Mouse (Mus musculus): ENCODE measurements around the gene Numbl. TPM values are rescaled to one million over a fixed set of nuclear protein-coding genes. Genes with fewer than 3 reads are reported as not detected.

Numbl gene
- polyA plus RNA-seq, 1 experiment, result 28.8 TPM

DNA sequence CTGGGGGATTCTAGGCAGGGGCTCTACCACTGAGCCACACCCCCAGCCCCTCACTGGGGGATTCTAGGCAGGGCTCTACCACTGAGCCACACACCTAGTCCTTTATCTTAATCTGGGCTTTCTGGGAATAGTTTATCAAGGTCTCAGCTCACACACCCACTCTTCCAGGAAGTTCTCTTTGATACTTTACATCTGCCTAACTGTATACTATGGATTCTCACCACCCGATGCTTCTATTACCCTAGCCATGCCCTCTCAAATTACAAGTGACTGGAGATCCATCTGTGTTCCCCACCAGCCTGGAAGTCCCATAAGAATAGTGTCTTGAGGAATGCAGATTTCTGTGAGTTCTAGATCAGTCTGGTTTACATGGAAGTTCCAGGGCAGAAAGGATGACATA, 35.7 kb upstream of the Numbl start:
- H3K27me3 ChIP-seq (ENCODE audit: control insufficient read depth, insufficient read depth, insufficient read length), result no peaks in the 10 kb centered on the region
- TF ChIP-seq POLR2AphosphoS2 (IDR thresholded peaks at IDR 0.05; ENCODE audit: insufficient read length, low read depth) (no peak), E2F4 (IDR thresholded peaks at IDR 0.05; ENCODE audit: insufficient read depth) (no peak), CEBPB (IDR thresholded peaks at IDR 0.05; ENCODE audit: insufficient read depth, poor library complexity, severe bottlenecking) (no peak), REST (IDR thresholded peaks at IDR 0.05; ENCODE audit: insufficient read depth, insufficient read length) (no peak), MYOG (IDR thresholded peaks at IDR 0.05; ENCODE audit: control insufficient read depth in 1 of 3, insufficient read depth in 1 of 3, insufficient read length in 2 of 3, low read depth in 2 of 3) (no peak)
- no peaks in the 10 kb centered on the region for H3K36me3 ChIP-seq (ENCODE audit: control insufficient read depth, insufficient read depth)
- no peak overlapping the region for H3K4me3 ChIP-seq
- H3K79me2 ChIP-seq (ENCODE audit: control insufficient read depth, insufficient read depth), result peaks cover 30% of the 10 kb centered on the region
- H3ac ChIP-seq (ENCODE audit: control insufficient read depth, insufficient read length), result no peak overlapping the region
- no peak overlapping the region for H3K4me2 ChIP-seq (ENCODE audit: low read depth)

DNA sequence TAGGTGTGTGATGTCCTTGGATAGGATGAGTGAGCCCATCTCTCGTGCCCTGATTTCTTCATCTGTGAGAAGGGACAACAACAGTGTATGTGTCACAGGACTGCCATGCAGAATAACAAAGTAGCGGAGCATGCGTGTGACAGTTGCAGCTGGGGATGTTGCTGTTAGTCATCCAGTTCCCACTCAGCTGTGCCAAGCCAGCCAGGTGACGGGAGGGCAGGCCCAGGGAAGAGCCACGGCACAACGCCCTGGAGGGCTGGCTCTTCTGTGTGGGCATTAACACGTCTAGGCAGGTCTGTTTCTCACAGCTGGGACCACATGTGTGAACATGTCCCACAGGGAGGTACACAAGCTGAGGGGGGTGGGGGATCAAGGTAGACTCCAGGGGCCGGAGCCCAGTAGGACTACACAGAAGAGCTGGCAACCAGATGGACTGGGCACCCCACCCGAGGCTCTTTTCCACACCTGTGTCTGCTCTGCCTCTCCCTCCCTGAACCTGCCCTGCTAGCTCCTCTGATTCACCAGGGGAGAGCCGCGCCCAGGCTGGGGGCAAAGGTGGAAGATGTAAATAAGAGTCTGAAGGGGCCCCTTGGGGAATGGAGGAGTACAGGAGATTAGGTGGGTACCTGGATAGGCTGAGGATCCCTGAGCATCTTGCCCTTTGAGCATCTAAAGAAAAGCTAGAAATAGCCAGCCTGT, 33.2 kb upstream of the Numbl start:
- Histone ChIP-seq H3ac (ENCODE audit: control insufficient read depth, insufficient read length) (no peak overlapping the region), H3K36me3 (ENCODE audit: control insufficient read depth, insufficient read depth) (no peaks in the 10 kb centered on the region), H3K79me2 (ENCODE audit: control insufficient read depth, insufficient read depth) (peaks cover 35% of the 10 kb centered on the region), H3K4me3 (peak overlapping the region; percentile 67), H3K4me2 (ENCODE audit: low read depth) (peak overlapping the region; percentile 95), H3K27me3 (ENCODE audit: control insufficient read depth, insufficient read depth, insufficient read length) (no peaks in the 10 kb centered on the region)
- TF ChIP-seq MYOD1 (IDR thresholded peaks at IDR 0.05; ENCODE audit: control insufficient read depth in 1 of 3, insufficient read length in 2 of 3, low read depth in 2 of 3) (peak in 1 of 3 experiments; percentile 61), TCF3 (IDR thresholded peaks at IDR 0.05; ENCODE audit: insufficient read length, low read depth) (no peak), CEBPB (IDR thresholded peaks at IDR 0.05; ENCODE audit: insufficient read depth, poor library complexity, severe bottlenecking) (no peak), MYOG (IDR thresholded peaks at IDR 0.05; ENCODE audit: control insufficient read depth in 1 of 3, insufficient read depth in 1 of 3, insufficient read length in 2 of 3, low read depth in 2 of 3) (peak in 1 of 3 experiments; percentile 55)

DNA sequence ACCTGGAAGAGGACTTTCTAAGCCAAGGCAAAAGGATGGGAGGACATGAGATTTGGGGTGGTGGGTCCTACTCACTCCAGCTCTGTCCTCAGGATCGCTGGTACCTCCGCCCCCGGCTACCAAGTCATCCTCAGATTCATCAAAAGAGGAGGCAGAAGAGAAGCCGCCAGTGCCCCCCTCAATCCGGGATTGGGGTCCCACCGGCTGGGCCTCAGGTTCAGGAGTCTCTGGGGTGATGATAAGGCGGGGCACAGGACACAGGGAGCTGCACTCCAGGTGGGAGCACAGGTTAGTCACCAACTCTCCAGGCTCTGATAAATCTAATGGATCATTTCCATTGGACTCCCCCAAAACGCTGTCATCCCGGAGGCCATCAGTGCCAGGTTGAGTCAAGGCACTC, 31.0 kb upstream of the Numbl start:
- H3K27me3 ChIP-seq (ENCODE audit: control insufficient read depth, insufficient read depth, insufficient read length), result no peaks in the 10 kb centered on the region
- TF ChIP-seq POLR2AphosphoS2 (IDR thresholded peaks at IDR 0.05; ENCODE audit: insufficient read length, low read depth), result no peak
- TF ChIP-seq USF1 (IDR thresholded peaks at IDR 0.05; ENCODE audit: low read depth), result no peak
- TF ChIP-seq MYOG (IDR thresholded peaks at IDR 0.05; ENCODE audit: control insufficient read depth in 1 of 3, insufficient read depth in 1 of 3, insufficient read length in 2 of 3, low read depth in 2 of 3), result no peak
- no peak for TF ChIP-seq MYOD1 (IDR thresholded peaks at IDR 0.05; ENCODE audit: control insufficient read depth in 1 of 3, insufficient read length in 2 of 3, low read depth in 2 of 3)
- TF ChIP-seq SRF (IDR thresholded peaks at IDR 0.05; ENCODE audit: control insufficient read depth, insufficient read length, low read depth), result no peak
- TF ChIP-seq REST (IDR thresholded peaks at IDR 0.05; ENCODE audit: insufficient read depth, insufficient read length), result no peak
- no peak for TF ChIP-seq POLR2A (IDR thresholded peaks at IDR 0.05; ENCODE audit: insufficient read length, low read depth)
- no peak for TF ChIP-seq MAX (IDR thresholded peaks at IDR 0.05; ENCODE audit: low read depth)
- no peak for TF ChIP-seq CEBPB (IDR thresholded peaks at IDR 0.05; ENCODE audit: insufficient read depth, poor library complexity, severe bottlenecking)
- H3K4me3 ChIP-seq, result peak overlapping the region; percentile 67
- peak overlapping the region; percentile 80 for H3ac ChIP-seq (ENCODE audit: control insufficient read depth, insufficient read length)
- H3K36me3 ChIP-seq (ENCODE audit: control insufficient read depth, insufficient read depth), result no peaks in the 10 kb centered on the region
- H3K4me2 ChIP-seq (ENCODE audit: low read depth), result peak overlapping the region; percentile 95
- H3K79me2 ChIP-seq (ENCODE audit: control insufficient read depth, insufficient read depth), result peaks cover 35% of the 10 kb centered on the region

DNA sequence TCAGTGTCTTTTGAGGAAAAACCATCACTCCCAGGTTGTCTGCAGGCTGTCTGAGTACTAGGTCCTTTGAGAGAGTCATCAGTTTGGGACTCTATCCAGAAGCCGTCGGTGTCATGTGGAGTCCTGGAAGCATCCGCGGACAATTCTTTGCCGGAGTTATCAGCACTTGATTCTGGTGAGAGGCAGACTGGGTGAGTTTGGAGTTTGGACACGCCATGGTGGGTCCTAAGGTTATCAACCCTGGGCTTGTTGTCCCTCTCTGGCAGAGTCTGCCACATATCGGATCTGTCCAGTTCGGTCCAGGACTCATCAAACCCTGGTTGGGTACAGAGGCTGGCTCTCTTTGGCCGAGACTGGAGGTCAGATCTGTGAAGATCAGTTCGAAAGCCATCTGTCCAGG, 30.6 kb upstream of the Numbl start:
- no peaks in the 10 kb centered on the region for H3K36me3 ChIP-seq (ENCODE audit: control insufficient read depth, insufficient read depth)
- H3K4me2 ChIP-seq (ENCODE audit: low read depth), result peak overlapping the region; percentile 95
- H3ac ChIP-seq (ENCODE audit: control insufficient read depth, insufficient read length), result peak overlapping the region; percentile 80
- TF ChIP-seq REST (IDR thresholded peaks at IDR 0.05; ENCODE audit: insufficient read depth, insufficient read length) (no peak), TCF12 (IDR thresholded peaks at IDR 0.05; ENCODE audit: insufficient read depth, poor library complexity, severe bottlenecking) (no peak), MYOD1 (IDR thresholded peaks at IDR 0.05; ENCODE audit: control insufficient read depth in 1 of 3, insufficient read length in 2 of 3, low read depth in 2 of 3) (no peak), MAX (IDR thresholded peaks at IDR 0.05; ENCODE audit: low read depth) (no peak), CEBPB (IDR thresholded peaks at IDR 0.05; ENCODE audit: insufficient read depth, poor library complexity, severe bottlenecking) (no peak), E2F4 (IDR thresholded peaks at IDR 0.05; ENCODE audit: insufficient read depth) (no peak), POLR2A (IDR thresholded peaks at IDR 0.05; ENCODE audit: insufficient read length, low read depth) (no peak), USF1 (IDR thresholded peaks at IDR 0.05; ENCODE audit: low read depth) (no peak), SRF (IDR thresholded peaks at IDR 0.05; ENCODE audit: control insufficient read depth, insufficient read length, low read depth) (no peak), POLR2AphosphoS2 (IDR thresholded peaks at IDR 0.05; ENCODE audit: insufficient read length, low read depth) (no peak), TCF3 (IDR thresholded peaks at IDR 0.05; ENCODE audit: insufficient read length, low read depth) (no peak), MYOG (IDR thresholded peaks at IDR 0.05; ENCODE audit: control insufficient read depth in 1 of 3, insufficient read depth in 1 of 3, insufficient read length in 2 of 3, low read depth in 2 of 3) (no peak)
- peak overlapping the region; percentile 67 for H3K4me3 ChIP-seq
- peaks cover 35% of the 10 kb centered on the region for H3K79me2 ChIP-seq (ENCODE audit: control insufficient read depth, insufficient read depth)
- no peaks in the 10 kb centered on the region for H3K27me3 ChIP-seq (ENCODE audit: control insufficient read depth, insufficient read depth, insufficient read length)

DNA sequence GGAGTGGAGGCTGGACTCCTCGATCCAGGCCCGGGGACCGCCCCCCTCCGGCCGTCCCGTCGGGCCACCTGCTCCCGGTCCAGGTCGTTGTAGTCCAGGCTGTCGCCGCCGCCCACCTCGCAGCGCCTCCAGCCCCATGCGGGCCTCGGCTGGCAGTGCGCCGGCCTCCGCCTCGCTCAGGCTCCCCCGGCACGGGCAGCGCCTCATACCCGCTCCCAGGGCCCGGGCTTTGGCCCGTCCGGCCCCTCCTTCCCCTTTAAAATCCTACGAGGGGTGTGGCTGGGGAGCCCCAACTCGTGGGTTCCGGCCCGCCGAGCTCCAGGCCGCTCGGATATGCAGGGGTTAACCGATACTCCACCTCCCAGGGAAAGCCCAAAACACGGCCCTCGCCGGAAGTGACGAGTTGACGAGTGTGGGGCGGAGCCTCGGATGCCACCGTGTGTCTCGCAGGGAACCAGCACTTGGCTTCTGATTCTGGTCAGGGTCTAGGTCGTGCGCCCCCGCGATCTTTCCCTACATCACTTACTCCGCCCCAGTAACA, 29.9 kb upstream of the Numbl start, which contains the start of gene Itpkc:
Itpkc (minus strand) TSS at position 381 of the 541 bp plus-strand sequence.
- Histone ChIP-seq H3K36me3 (ENCODE audit: control insufficient read depth, insufficient read depth) (no peaks in the 10 kb centered on the region), H3K79me2 (ENCODE audit: control insufficient read depth, insufficient read depth) (peaks cover 35% of the 10 kb centered on the region), H3K4me2 (ENCODE audit: low read depth) (peak within 1 kb of the TSS; percentile 95), H3ac (ENCODE audit: control insufficient read depth, insufficient read length) (peak within 1 kb of the TSS; percentile 80), H3K27me3 (ENCODE audit: control insufficient read depth, insufficient read depth, insufficient read length) (no peaks in the 10 kb centered on the region), H3K4me3 (peak within 1 kb of the TSS; percentile 67)
- TF ChIP-seq POLR2AphosphoS2 (IDR thresholded peaks at IDR 0.05; ENCODE audit: insufficient read length, low read depth) (peak; percentile 96), MYOD1 (IDR thresholded peaks at IDR 0.05; ENCODE audit: control insufficient read depth in 1 of 3, insufficient read length in 2 of 3, low read depth in 2 of 3) (peak in 1 of 3 experiments; percentile 46), CEBPB (IDR thresholded peaks at IDR 0.05; ENCODE audit: insufficient read depth, poor library complexity, severe bottlenecking) (no peak), POLR2A (IDR thresholded peaks at IDR 0.05; ENCODE audit: insufficient read length, low read depth) (peak; percentile 94), SRF (IDR thresholded peaks at IDR 0.05; ENCODE audit: control insufficient read depth, insufficient read length, low read depth) (no peak), USF1 (IDR thresholded peaks at IDR 0.05; ENCODE audit: low read depth) (no peak), MYOG (IDR thresholded peaks at IDR 0.05; ENCODE audit: control insufficient read depth in 1 of 3, insufficient read depth in 1 of 3, insufficient read length in 2 of 3, low read depth in 2 of 3) (peak in 2 of 3 experiments; percentile 18 to 49)
